Mouse (Mus musculus) MEL (cell line): ENCODE results near the gene Lrrc3. TPM values are rescaled to one million over a fixed set of nuclear protein-coding genes. Genes with fewer than 3 reads are reported as not detected.

ENCODE experiments used
- DNase-seq: peaks from one replicate; pipeline ENCODE4 v3.0.0; 2011; ENCODE audit warnings: low read depth, low spot score
- H3K27ac ChIP-seq: 2 replicates; pipeline ENCODE4 v1.5.1; 2012; ENCODE audit warnings: low read depth, mild to moderate bottlenecking, control low read depth, low read length, moderate library complexity; ENCODE audit not compliant: control insufficient read depth
- H3K27me3 ChIP-seq, 2 experiments: fragments of 150-350 bp in 1 of 2; sonication (generic) in 1 of 2; 2 replicates each; pipeline ENCODE4 v1.6.1; 2012; ENCODE audit warnings: low read length in 2 of 2, mild to moderate bottlenecking in 2 of 2, improper control_type of control experiment in 1 of 2, moderate library complexity in 1 of 2; ENCODE audit not compliant: insufficient read depth in 2 of 2, control insufficient read depth in 1 of 2
- H3K36me3 ChIP-seq, 2 experiments: 2 replicates each; pipeline ENCODE4 v1.6.1; 2012 to 2014; ENCODE audit warnings: low read length in 2 of 2, improper control_type of control experiment in 1 of 2, inconsistent platforms in 1 of 2, mild to moderate bottlenecking in 1 of 2; ENCODE audit not compliant: insufficient read depth in 2 of 2, control insufficient read depth in 1 of 2
- H3K4me1 ChIP-seq, 2 experiments: fragments of 150-350 bp in 1 of 2; sonication (generic) in 1 of 2; 2 replicates each; pipeline ENCODE4 v1.6.1; 2012; ENCODE audit warnings: low read length in 2 of 2, improper control_type of control experiment in 1 of 2, mild to moderate bottlenecking in 1 of 2; ENCODE audit not compliant: insufficient read depth in 2 of 2, control insufficient read depth in 1 of 2
- H3K4me3 ChIP-seq, 2 experiments: fragments of 150-350 bp in 1 of 2; sonication (generic) in 1 of 2; 2 replicates each; pipeline ENCODE4 v1.5.1; 2012; ENCODE audit warnings: low read depth in 2 of 2, low read length in 2 of 2, mild to moderate bottlenecking in 2 of 2, moderate library complexity in 2 of 2, control low read depth in 1 of 2, improper control_type of control experiment in 1 of 2; ENCODE audit not compliant: control insufficient read depth in 1 of 2, insufficient read depth in 1 of 2
- H3K79me2 ChIP-seq: 2 replicates; pipeline ENCODE4 v1.6.1; 2012; ENCODE audit warnings: mild to moderate bottlenecking, low read length, moderate library complexity; ENCODE audit not compliant: control insufficient read depth, poor library complexity, insufficient read depth
- H3K9ac ChIP-seq: 2 replicates; pipeline ENCODE4 v1.6.1; 2012; ENCODE audit warnings: low read depth, mild to moderate bottlenecking, control low read depth, low read length, moderate library complexity; ENCODE audit not compliant: control insufficient read depth, poor library complexity, severe bottlenecking
- H3K9me3 ChIP-seq: fragments of 150-350 bp; sonication (generic); replicated peaks from 2 replicates; pipeline ENCODE4 v1.6.1; 2012; ENCODE audit warnings: mild to moderate bottlenecking, low read length, improper control_type of control experiment, moderate library complexity; ENCODE audit not compliant: insufficient read depth
- BHLHE40 ChIP-seq: IDR thresholded peaks from 2 replicates; pipeline ENCODE4 v1.6.1; 2012; ENCODE audit warnings: low read depth, mild to moderate bottlenecking, inconsistent platforms, low read length, improper control_type of control experiment, borderline replicate concordance
- CHD1 ChIP-seq: IDR thresholded peaks from 2 replicates; pipeline ENCODE4 v1.6.1; 2012; ENCODE audit warnings: low read depth, mild to moderate bottlenecking, inconsistent platforms, low read length, improper control_type of control experiment
- CHD2 ChIP-seq: IDR thresholded peaks from 2 replicates; pipeline ENCODE4 v1.6.1; 2011; ENCODE audit warnings: low read length, improper control_type of control experiment
- CTCF ChIP-seq, 3 experiments: IDR thresholded peaks in 2 of 3; conservative IDR thresholded peaks in 1 of 3; 2 replicates each; pipeline ENCODE4 v1.5.1; 2011 to 2012; ENCODE audit warnings: low read length in 3 of 3, low read depth in 2 of 3, mild to moderate bottlenecking in 2 of 3, improper control_type of control experiment in 1 of 3, inconsistent platforms in 1 of 3, mixed read lengths in 1 of 3, moderate library complexity in 1 of 3; ENCODE audit not compliant: control insufficient read depth in 1 of 3, insufficient read depth in 1 of 3, poor library complexity in 1 of 3, severe bottlenecking in 1 of 3
- E2F4 ChIP-seq: IDR thresholded peaks from 2 replicates; pipeline ENCODE4 v1.6.1; 2011; ENCODE audit warnings: low read depth, low read length, improper control_type of control experiment, borderline replicate concordance
- EP300 ChIP-seq, 2 experiments: IDR thresholded peaks; 2 replicates each; pipeline ENCODE4 v1.6.1; 2011; ENCODE audit warnings: improper control_type of control experiment in 2 of 2, low read length in 2 of 2, low read depth in 1 of 2, mild to moderate bottlenecking in 1 of 2
- HCFC1 ChIP-seq: IDR thresholded peaks from 2 replicates; pipeline ENCODE4 v1.6.1; 2012; ENCODE audit warnings: low read depth, mild to moderate bottlenecking, inconsistent platforms, low read length, improper control_type of control experiment, moderate library complexity
- KAT2A ChIP-seq: conservative IDR thresholded peaks from 2 replicates; pipeline ENCODE4 v1.6.1; 2012; ENCODE audit warnings: low read depth, low read length, improper control_type of control experiment, inconsistent platforms
- MAFK ChIP-seq: IDR thresholded peaks from 2 replicates; pipeline ENCODE4 v1.6.1; 2011; ENCODE audit warnings: low read depth, mild to moderate bottlenecking, low read length, improper control_type of control experiment, borderline replicate concordance
- MAX ChIP-seq: IDR thresholded peaks from 2 replicates; pipeline ENCODE4 v1.6.1; 2011; ENCODE audit warnings: low read length, improper control_type of control experiment
- MEF2A ChIP-seq: IDR thresholded peaks from 2 replicates; pipeline ENCODE4 v1.6.1; 2014; ENCODE audit warnings: low read depth, mild to moderate bottlenecking, inconsistent platforms, low read length, improper control_type of control experiment; ENCODE audit not compliant: poor library complexity, insufficient replicate concordance, severe bottlenecking; ENCODE audit errors: extremely low read depth
- MYC ChIP-seq: IDR thresholded peaks from 2 replicates; pipeline ENCODE4 v1.6.1; 2011; ENCODE audit warnings: low read depth, mild to moderate bottlenecking, low read length, improper control_type of control experiment, moderate library complexity
- NELFE ChIP-seq: IDR thresholded peaks from 2 replicates; pipeline ENCODE4 v1.6.1; 2011; ENCODE audit warnings: low read depth, low read length, improper control_type of control experiment
- NRF1 ChIP-seq: IDR thresholded peaks from 2 replicates; pipeline ENCODE4 v1.6.1; 2014; ENCODE audit warnings: low read depth, mild to moderate bottlenecking, inconsistent platforms, low read length, improper control_type of control experiment, moderate library complexity; ENCODE audit not compliant: poor library complexity, insufficient read depth, severe bottlenecking
- POLR2A ChIP-seq, 2 experiments: IDR thresholded peaks; 2 replicates each; pipeline ENCODE4 v1.6.1; 2011 to 2012; ENCODE audit warnings: low read length in 2 of 2, mild to moderate bottlenecking in 2 of 2, control low read depth in 1 of 2, improper control_type of control experiment in 1 of 2, low read depth in 1 of 2, moderate library complexity in 1 of 2; ENCODE audit not compliant: control insufficient read depth in 1 of 2, insufficient read depth in 1 of 2, poor library complexity in 1 of 2
- RAD21 ChIP-seq: IDR thresholded peaks from 2 replicates; pipeline ENCODE4 v1.6.1; 2011; ENCODE audit warnings: mild to moderate bottlenecking, low read depth, low read length, improper control_type of control experiment
- RCOR1 ChIP-seq: IDR thresholded peaks from 2 replicates; pipeline ENCODE4 v1.6.1; 2012; ENCODE audit warnings: low read depth, mild to moderate bottlenecking, inconsistent platforms, low read length, improper control_type of control experiment
- SMC3 ChIP-seq: IDR thresholded peaks from 2 replicates; pipeline ENCODE4 v1.6.1; 2011; ENCODE audit warnings: low read depth, low read length, improper control_type of control experiment
- UBTF ChIP-seq: IDR thresholded peaks from 2 replicates; pipeline ENCODE4 v1.6.1; 2012; ENCODE audit warnings: low read depth, mild to moderate bottlenecking, inconsistent platforms, low read length, improper control_type of control experiment, moderate library complexity, borderline replicate concordance; ENCODE audit not compliant: insufficient read depth
- USF1 ChIP-seq: IDR thresholded peaks from 2 replicates; pipeline ENCODE4 v1.6.1; 2014; ENCODE audit warnings: low read depth, mild to moderate bottlenecking, inconsistent platforms, low read length, improper control_type of control experiment, moderate library complexity
- USF2 ChIP-seq, 2 experiments: IDR thresholded peaks; 2 replicates each; pipeline ENCODE4 v1.6.1; 2011 to 2012; ENCODE audit warnings: improper control_type of control experiment in 2 of 2, low read length in 2 of 2, borderline replicate concordance in 1 of 2, inconsistent platforms in 1 of 2, low read depth in 1 of 2, mild to moderate bottlenecking in 1 of 2; ENCODE audit not compliant: insufficient read depth in 1 of 2
- ZMIZ1 ChIP-seq: IDR thresholded peaks from 2 replicates; pipeline ENCODE4 v1.6.1; 2012; ENCODE audit warnings: low read depth, mild to moderate bottlenecking, inconsistent platforms, low read length, improper control_type of control experiment, moderate library complexity
- ZNF384 ChIP-seq: IDR thresholded peaks from 2 replicates; pipeline ENCODE4 v1.6.1; 2012; ENCODE audit warnings: low read depth, mild to moderate bottlenecking, inconsistent platforms, low read length, improper control_type of control experiment
- polyA plus RNA-seq, 2 experiments: library from polyadenylated mRNA; stranded (reverse) in 1 of 2; unstranded in 1 of 2; fragments of >175 nt in 1 of 2; fragments of >200 nt in 1 of 2; gene quantifications; 2 replicates each; pipeline versions ENCODE4 v1.2.1 to v1.2.4; 2012; ENCODE audit warnings: low replicate concordance in 2 of 2, low read depth in 1 of 2; ENCODE audit not compliant: insufficient read length in 2 of 2, insufficient read depth in 1 of 2, missing spikeins in 1 of 2
- total RNA-seq: library from RNA; depleted of rRNA; stranded (reverse); fragments of 300-350 nt; gene quantifications from 2 replicates; pipeline ENCODE4 v1.2.3, GENCODE M21; 2012

The Lrrc3 gene
- total and polyA plus RNA-seq, 3 experiments = 0.15 to 0.74 TPM; not detected in 1

- no peaks in the 10 kb centered on the region; a peak in 1 of 4 replicates for H3K36me3 ChIP-seq
- H3K27ac ChIP-seq = no peak overlapping the region
- peak; percentile 73 for DNase-seq
- no peak overlapping the region for H3K9ac ChIP-seq
- TF ChIP-seq EP300 (IDR thresholded peaks at IDR 0.05; ENCODE audit: low read depth in 1 of 2, low read length in 2 of 2) = no peak
- TF ChIP-seq NELFE = no peak
- TF ChIP-seq MYC = no peak
- TF ChIP-seq MAFK = no peak
- TF ChIP-seq RAD21 = peak; percentile 67
- peak; percentile 81 to 87 (median 84) for TF ChIP-seq CTCF (IDR thresholded peaks at IDR 0.05 in 2 of 3, conservative IDR thresholded peaks at IDR 0.05 in 1 of 3; ENCODE audit: control insufficient read depth in 1 of 3, insufficient read depth in 1 of 3, low read depth in 2 of 3, low read length in 3 of 3, poor library complexity in 1 of 3, severe bottlenecking in 1 of 3)
- no peak for TF ChIP-seq RCOR1
- no peak for TF ChIP-seq MAX
- no peak for TF ChIP-seq USF2 (IDR thresholded peaks at IDR 0.05; ENCODE audit: borderline replicate concordance in 1 of 2, insufficient read depth in 1 of 2, low read depth in 1 of 2, low read length in 2 of 2)
- TF ChIP-seq UBTF = no peak
- TF ChIP-seq SMC3 = peak; percentile 70
- TF ChIP-seq USF1 = no peak
- no peak for TF ChIP-seq KAT2A
- TF ChIP-seq NRF1 = no peak
- H3K27me3 ChIP-seq = no peaks in the 10 kb centered on the region
- H3K4me3 ChIP-seq = no peak overlapping the region
- no peaks in the 10 kb centered on the region for H3K79me2 ChIP-seq
- no peaks in the 10 kb centered on the region; a peak in 1 of 4 replicates for H3K4me1 ChIP-seq
- H3K9me3 ChIP-seq = no peaks in the 10 kb centered on the region
Measured at GRCm38 (mm10) chr10:77926140-77926539, 23.8 kb upstream of the Lrrc3 start.

GRCm38 (mm10) chr10:77922681-77923080 lies 20.3 kb upstream of the Lrrc3 start:
- Histone ChIP-seq H3K4me3 (no peak overlapping the region), H3K27ac (no peak overlapping the region), H3K9ac (no peak overlapping the region), H3K79me2 (no peaks in the 10 kb centered on the region), H3K9me3 (no peaks in the 10 kb centered on the region), H3K4me1 (no peaks in the 10 kb centered on the region; a peak in 1 of 4 replicates), H3K27me3 (no peaks in the 10 kb centered on the region), H3K36me3 (no peaks in the 10 kb centered on the region; a peak in 1 of 4 replicates)
- TF ChIP-seq E2F4 (no peak), ZMIZ1 (no peak), HCFC1 (no peak), MAX (no peak), MYC (no peak), CHD2 (no peak), CHD1 (no peak), MAFK (no peak), POLR2A (IDR thresholded peaks at IDR 0.05; ENCODE audit: control insufficient read depth in 1 of 2, insufficient read depth in 1 of 2, low read depth in 1 of 2, low read length in 2 of 2, poor library complexity in 1 of 2) (no peak), MEF2A (no peak), BHLHE40 (no peak), ZNF384 (no peak)
- peak; percentile 13 for DNase-seq
